Mouse (Mus musculus) liver, embryonic 15.5 days (tissue): Measurements from ENCODE around the gene Josd1. TPM values are rescaled to one million over a fixed set of nuclear protein-coding genes. Genes with fewer than 3 reads are reported as not detected.

Experiments used
- polyA plus RNA-seq: library from polyadenylated mRNA; unstranded; fragments of >200 nt; fragmentation: Nextera tagmentation; extraction: Ambion mirVana; gene quantifications from 2 replicates; pipeline ENCODE4 v1.2.1, GENCODE M21; 2015

The Josd1 gene
- polyA plus RNA-seq, 1 experiment from 2014 or later = 20.1 TPM

Other genes with a start within 250 kb of the Josd1 start
- gene Csnk1e, start 232.4 kb downstream of the Josd1 start, polyA plus RNA-seq = 8.0 and 9.2 TPM in 2 replicates
- gene Kcnj4, start 182.7 kb downstream of the Josd1 start, polyA plus RNA-seq = not detected in 2 replicates
- 4.5 and 5.3 TPM in 2 replicates for gene Kdelr3, start 171.5 kb downstream of the Josd1 start, polyA plus RNA-seq
- 11.6 and 12.8 TPM in 2 replicates for gene Ddx17, start 141.2 kb downstream of the Josd1 start, polyA plus RNA-seq
- 0.18 and 0.24 TPM in 2 replicates for gene Dmc1, start 82.8 kb downstream of the Josd1 start, polyA plus RNA-seq
- 0.05 and 0.12 TPM in 2 replicates for gene Fam227a, start 29.0 kb downstream of the Josd1 start, polyA plus RNA-seq
- gene Cby1, start 28.7 kb downstream of the Josd1 start, polyA plus RNA-seq = 12.3 and 12.7 TPM in 2 replicates
- gene Tomm22, start 17.1 kb downstream of the Josd1 start, polyA plus RNA-seq = 124 and 134 TPM in 2 replicates
- 29.9 and 33.5 TPM in 2 replicates for gene Gtpbp1, start 2.9 kb upstream of the Josd1 start, polyA plus RNA-seq
- 2.1 and 2.6 TPM in 2 replicates for gene Sun2, start 54.6 kb upstream of the Josd1 start, polyA plus RNA-seq
- gene Dnal4, start 89.9 kb upstream of the Josd1 start, polyA plus RNA-seq = 7.7 and 9.0 TPM in 2 replicates
- 0.08 and 0.17 TPM in 2 replicates for gene Nptxr, start 116.8 kb upstream of the Josd1 start, polyA plus RNA-seq
- gene Npcd, start 146.3 kb upstream of the Josd1 start, polyA plus RNA-seq = not detected in 2 replicates
- gene Cbx6, start 146.8 kb upstream of the Josd1 start, polyA plus RNA-seq = 6.7 and 8.1 TPM in 2 replicates
- 33.5 and 34.5 TPM in 2 replicates for gene Apobec3, start 203.7 kb upstream of the Josd1 start, polyA plus RNA-seq